Mouse (Mus musculus): Measurements from ENCODE around the gene Rbm15b. TPM values are rescaled to one million over a fixed set of nuclear protein-coding genes. Genes with fewer than 3 reads are reported as not detected.

Gene Rbm15b
- 31.0 and 33.3 TPM in 2 replicates for total RNA-seq (2017)

DNA sequence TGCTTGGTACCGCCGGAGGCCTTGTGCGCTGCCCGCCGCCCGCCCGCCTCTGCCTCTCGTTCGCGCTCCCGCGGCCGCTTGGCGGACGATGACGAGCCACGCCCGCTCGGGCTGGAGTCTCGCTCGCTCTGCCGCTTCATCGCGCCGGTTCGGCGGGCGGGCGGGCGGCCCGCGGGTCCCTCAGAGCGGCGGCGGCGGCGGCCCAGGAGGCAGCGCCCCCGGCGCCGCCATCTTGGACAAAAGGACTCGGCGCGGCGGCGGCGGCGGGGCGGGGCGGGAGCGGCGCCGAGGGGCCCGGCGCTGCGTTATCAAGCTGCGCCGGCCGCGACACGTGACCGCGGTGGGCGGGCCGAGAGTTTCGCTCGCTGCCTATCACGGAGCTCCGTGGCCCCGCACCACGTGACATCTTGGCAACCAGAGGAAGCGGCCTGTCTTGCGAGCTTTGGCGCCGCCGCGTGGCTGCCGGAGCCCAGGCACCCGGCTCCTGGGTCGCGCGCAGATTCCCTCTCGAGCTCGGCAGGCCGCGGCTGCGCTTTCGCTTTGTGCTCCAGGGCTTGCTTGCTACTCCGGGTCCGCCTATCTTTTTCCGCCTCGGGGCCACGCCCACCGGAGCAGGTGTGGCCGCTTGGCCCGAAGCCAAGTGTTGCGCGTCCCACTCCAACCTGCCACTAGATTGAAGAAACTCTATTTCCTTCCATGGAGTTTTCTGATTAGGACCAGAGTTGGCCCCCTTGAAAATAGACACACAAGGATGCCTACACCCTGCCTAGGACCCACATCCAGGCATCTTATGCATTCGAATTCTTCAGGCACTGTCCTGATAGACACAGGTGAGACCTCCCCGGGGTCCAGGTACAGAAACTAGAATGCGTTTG, at the start of gene Rbm15b:
Rbm15b (minus strand) TSS at position 601 of the 875 bp plus-strand sequence.
- peak; percentile 71 to 72 for ATAC-seq (replicated peaks in 1 of 2; ENCODE audit: insufficient read depth in 1 of 2, low FRiP score in 2 of 2, low TSS enrichment in 1 of 2, low read depth in 1 of 2, poor library complexity in 2 of 2, severe bottlenecking in 2 of 2)

DNA sequence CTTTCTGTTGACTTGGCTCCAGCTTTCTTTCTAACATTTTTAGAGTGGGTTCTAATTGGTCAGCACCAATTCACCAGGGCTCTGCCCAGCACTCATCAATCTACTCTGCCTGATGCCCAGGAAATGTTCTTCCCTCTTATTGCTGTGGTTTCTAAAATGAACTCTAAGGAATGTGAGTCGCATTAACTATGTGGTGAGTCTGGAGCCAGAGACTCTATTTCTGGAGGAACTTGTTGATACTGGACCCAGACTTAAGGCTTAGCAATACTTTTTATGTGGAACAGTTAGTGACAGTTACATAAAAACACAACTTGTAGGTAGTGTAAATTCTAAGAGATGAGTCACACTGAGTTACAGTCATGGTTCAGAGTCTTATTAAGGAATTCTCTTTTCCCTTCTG, 47.8 kb upstream of the Rbm15b start:
- no peak for ATAC-seq (replicated peaks in 1 of 2; ENCODE audit: insufficient read depth in 1 of 2, low FRiP score in 2 of 2, low TSS enrichment in 1 of 2, low read depth in 1 of 2, poor library complexity in 2 of 2, severe bottlenecking in 2 of 2)

DNA sequence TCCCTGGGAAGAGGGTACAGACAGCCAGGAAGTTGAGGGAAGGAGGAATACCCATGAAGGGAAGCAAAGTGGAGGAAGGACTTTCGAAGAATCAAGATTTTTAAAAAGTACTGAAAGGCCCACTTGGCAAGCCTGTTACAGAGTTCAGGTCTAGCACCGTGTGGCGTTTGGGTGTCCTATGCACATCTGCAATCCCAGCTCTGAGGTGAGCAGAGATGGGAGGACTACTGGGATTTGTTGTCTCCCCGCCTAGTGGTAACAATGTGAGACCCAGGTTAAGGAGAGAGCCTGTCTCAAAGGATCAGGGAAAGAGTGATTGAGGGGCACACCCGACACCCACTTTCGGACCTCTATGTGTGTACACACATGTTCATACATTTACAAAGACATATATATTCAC, 27.6 kb upstream of the Rbm15b start:
- ATAC-seq (replicated peaks in 1 of 2; ENCODE audit: insufficient read depth in 1 of 2, low FRiP score in 2 of 2, low TSS enrichment in 1 of 2, low read depth in 1 of 2, poor library complexity in 2 of 2, severe bottlenecking in 2 of 2), result no peak

DNA sequence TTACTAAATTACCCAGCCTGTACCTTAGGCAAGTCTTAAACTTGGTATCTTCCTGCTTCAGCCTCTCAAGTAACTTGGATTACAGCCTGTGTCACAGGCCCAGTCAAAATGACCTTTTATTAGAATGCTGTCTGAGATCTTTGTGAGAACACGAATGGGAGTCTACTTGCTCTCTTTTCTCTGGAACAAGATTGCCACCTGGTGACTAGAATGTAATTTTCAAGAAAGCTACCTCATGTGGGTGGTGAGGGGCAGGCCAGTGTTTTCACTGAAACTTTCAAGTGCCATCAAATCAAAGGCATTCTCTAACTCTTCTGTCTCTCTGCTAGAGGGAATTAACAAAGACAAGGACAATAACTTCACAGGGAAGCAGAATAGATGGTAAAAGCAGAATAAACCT, 26.5 kb upstream of the Rbm15b start:
- peak in 1 of 2 experiments; percentile 39; a peak in 1 of 4 replicates for ATAC-seq (replicated peaks in 1 of 2; ENCODE audit: insufficient read depth in 1 of 2, low FRiP score in 2 of 2, low TSS enrichment in 1 of 2, low read depth in 1 of 2, poor library complexity in 2 of 2, severe bottlenecking in 2 of 2)

DNA sequence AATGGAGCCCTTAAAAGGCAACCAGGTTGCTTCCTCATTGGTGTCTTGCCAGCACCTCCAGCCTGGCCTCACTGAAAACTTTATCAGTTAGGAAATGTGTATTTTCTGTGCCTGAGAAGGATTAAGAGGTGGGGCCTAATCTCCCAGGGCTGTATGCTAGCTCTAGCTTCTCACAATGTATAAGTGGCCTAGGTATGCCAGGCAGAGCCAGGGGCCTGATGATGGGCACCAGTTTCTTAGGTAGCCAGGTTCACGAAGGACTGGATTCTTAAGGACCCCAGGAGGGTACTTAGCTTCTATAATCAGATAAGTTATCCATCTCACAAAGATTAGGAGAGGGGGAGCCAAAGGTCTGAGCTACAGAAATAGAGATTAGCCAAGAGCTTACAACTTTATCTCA, 24.4 kb upstream of the Rbm15b start:
- ATAC-seq (replicated peaks in 1 of 2; ENCODE audit: insufficient read depth in 1 of 2, low FRiP score in 2 of 2, low TSS enrichment in 1 of 2, low read depth in 1 of 2, poor library complexity in 2 of 2, severe bottlenecking in 2 of 2), result no peak

DNA sequence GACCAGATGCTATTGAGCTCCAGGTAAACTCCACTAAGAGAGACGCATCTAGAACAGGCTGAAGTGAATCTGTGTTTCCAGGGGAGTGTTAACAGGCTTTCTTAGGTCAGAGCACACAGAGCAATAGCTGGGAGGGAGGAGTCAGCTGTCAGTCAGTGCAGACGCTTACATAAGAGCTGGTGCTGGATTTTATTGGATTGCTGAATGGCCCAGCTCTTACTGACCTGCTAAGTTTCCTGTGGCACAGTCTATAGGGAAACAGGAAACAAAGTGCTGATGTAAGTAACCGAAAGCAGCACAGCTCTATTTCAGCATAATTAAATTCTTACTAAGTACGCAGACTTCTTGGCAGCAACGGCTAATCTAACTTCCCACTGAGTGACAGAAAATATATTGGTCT, 21.5 kb upstream of the Rbm15b start:
- ATAC-seq (replicated peaks in 1 of 2; ENCODE audit: insufficient read depth in 1 of 2, low FRiP score in 2 of 2, low TSS enrichment in 1 of 2, low read depth in 1 of 2, poor library complexity in 2 of 2, severe bottlenecking in 2 of 2), result peak; percentile 74 to 83

DNA sequence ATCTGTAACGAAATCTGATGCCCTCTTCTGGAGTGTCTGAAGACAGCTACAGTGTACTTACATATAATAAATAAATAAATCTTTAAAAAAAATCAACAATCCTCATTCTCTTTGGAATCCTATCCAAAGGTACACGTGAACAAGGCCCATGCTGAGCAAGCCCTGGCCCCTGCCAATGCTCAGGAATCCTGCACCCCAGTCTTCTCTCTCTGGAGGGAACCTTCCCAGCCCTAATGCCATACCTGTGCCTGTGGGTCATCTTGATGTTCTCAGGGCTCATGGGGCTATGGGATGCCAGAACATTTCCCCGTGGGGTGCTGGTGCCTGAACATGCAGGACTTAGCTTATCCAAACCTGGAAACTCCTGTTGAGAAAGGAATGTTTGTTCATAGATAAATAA, 20.9 kb upstream of the Rbm15b start:
- ATAC-seq (replicated peaks in 1 of 2; ENCODE audit: insufficient read depth in 1 of 2, low FRiP score in 2 of 2, low TSS enrichment in 1 of 2, low read depth in 1 of 2, poor library complexity in 2 of 2, severe bottlenecking in 2 of 2), result no peak

DNA sequence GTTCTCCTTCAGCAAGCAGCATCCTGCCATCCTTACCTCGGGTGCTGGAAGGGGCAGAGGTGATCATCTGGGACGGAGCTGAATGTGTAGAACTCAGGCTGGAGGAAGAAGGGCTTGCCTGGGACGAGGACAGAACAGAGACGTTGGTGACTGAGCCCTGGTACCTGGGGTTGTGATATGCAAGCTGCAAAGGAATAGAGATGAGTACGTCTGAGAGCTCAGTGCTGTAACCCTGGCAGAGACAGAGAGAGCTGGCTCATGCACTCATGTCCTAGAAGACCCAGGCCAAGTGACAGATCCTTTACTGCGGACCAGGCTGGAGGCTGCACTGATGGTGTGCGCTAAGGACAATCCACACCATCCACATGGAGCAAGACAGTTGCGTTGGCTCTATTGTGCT, 19.4 kb upstream of the Rbm15b start:
- no peak for ATAC-seq (replicated peaks in 1 of 2; ENCODE audit: insufficient read depth in 1 of 2, low FRiP score in 2 of 2, low TSS enrichment in 1 of 2, low read depth in 1 of 2, poor library complexity in 2 of 2, severe bottlenecking in 2 of 2)

DNA sequence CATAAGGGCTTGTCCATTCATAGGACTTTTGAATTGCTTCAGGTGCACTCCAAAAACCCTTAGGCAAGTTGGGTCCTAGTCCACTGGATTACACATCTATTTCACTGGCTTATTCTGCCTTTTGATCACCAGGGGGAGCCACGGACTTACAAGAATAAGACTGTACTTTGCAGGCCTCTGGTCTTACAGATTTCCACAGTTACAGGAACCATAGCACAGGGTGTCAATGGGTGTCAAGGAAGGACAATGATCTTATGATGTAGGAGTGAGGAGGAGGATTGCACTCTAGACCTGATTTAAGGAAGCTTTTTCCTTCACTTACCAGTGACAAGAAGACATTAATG, 16.5 kb upstream of the Rbm15b start:
- peak; percentile 54 to 61; a peak in 3 of 4 replicates for ATAC-seq (replicated peaks in 1 of 2; ENCODE audit: insufficient read depth in 1 of 2, low FRiP score in 2 of 2, low TSS enrichment in 1 of 2, low read depth in 1 of 2, poor library complexity in 2 of 2, severe bottlenecking in 2 of 2)

DNA sequence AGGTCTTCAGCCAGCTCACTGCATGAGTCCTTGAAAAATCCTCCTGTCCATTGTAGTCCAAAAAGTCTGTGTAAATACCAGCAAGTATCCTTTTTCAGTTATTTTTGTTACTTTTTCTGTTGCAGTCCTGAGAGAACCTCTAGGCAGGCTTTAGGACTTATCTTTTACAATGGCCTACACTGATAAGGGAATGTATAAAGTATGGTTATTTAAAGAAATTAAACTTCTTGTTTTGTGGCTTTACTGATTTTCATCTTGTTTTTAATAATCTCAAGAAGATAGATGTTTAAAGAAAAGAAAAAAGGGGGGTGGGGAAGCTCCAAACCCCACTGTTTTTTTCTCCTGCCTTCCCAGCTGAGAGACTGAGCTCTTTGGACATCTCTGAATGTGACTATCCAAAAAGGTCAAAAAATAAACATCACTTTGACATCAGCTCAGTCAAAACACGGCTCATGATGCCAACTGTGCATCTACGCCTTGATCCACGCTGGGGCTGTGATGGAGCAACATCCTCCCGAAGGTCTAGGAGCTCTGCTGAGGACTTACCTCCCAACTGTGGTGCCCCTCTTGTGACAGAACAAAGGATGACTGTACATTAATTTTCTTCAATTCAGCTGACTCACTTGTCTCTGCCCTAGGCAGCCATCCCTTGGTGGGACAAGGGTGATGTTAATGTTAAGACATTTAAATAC, 16.0 kb upstream of the Rbm15b start:
- no peak for ATAC-seq (replicated peaks in 1 of 2; ENCODE audit: insufficient read depth in 1 of 2, low FRiP score in 2 of 2, low TSS enrichment in 1 of 2, low read depth in 1 of 2, poor library complexity in 2 of 2, severe bottlenecking in 2 of 2)

DNA sequence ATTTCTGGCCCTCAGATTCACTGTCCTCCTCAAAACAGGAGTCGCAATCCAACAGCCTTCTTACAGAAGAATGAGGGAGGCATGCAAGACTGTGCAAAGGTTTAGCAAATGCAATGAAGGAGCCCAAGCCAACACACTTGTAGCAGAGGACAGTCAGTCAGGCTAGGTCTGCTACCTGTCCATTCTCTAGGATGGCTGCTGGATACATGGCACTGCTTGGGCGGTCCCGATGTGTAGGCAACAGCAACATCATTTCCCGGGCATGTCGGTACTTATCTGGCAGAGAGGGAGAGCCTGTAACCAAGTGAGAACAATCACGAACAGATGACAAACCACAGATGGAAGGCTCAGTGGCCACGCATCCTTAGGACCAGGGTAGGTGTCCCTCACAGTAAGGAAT, 14.4 kb upstream of the Rbm15b start:
- ATAC-seq (replicated peaks in 1 of 2; ENCODE audit: insufficient read depth in 1 of 2, low FRiP score in 2 of 2, low TSS enrichment in 1 of 2, low read depth in 1 of 2, poor library complexity in 2 of 2, severe bottlenecking in 2 of 2), result no peak

DNA sequence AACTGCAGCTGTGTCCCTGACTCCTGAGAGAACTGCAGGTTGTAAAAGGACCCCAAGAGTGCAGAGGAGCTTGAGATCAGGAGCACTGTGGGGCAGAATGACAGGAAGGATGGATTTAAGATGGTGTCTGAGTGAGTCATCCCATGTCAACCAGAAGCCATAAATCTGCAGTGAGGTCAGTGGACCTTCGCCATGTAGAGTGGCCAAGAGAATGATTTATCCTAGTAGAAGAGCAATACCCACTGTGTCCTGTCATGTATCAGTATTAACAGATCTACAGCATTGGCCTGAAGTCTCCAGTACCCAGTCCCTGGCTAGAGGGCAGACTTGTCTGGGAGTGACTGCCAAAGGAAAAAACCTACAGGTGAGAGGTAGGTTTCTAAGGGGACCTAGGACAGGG, 11.7 kb upstream of the Rbm15b start:
- ATAC-seq (replicated peaks in 1 of 2; ENCODE audit: insufficient read depth in 1 of 2, low FRiP score in 2 of 2, low TSS enrichment in 1 of 2, low read depth in 1 of 2, poor library complexity in 2 of 2, severe bottlenecking in 2 of 2), result no peak

DNA sequence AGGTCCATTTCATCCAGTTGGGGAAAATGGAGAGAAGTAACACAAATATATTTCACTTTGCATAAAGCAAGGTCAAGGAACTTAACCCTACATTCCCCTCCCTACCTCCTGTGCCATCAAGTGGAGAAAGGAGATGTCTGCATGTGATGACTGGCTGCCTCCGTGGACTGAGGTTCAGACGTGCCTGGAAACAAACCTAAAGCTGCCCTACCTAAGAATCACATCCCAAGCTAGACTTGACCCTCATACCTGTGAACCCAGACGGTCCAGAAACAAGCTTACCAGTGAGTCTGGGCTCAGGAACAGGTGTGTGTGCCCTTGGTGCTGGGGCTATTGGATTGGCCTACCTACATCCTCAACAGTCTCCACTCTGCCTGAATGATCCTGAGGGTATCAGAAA, 6.1 kb upstream of the Rbm15b start:
- ATAC-seq (replicated peaks in 1 of 2; ENCODE audit: insufficient read depth in 1 of 2, low FRiP score in 2 of 2, low TSS enrichment in 1 of 2, low read depth in 1 of 2, poor library complexity in 2 of 2, severe bottlenecking in 2 of 2), result no peak

DNA sequence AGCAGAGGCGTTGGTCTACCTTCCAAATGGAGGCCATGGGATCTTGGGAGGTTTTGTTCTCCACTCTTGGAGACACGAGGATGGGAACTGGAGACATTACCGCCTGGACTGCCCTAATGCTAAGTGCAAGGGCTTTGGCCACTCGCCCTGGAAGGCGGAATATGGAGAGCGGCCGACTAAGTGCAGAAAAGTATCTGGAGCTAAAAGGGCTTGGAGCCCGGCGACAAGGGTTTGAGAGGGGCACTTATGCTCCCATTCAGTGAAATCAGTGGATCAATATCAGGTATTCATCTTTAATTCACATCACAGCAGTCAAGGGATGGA, 5.3 kb upstream of the Rbm15b start:
- ATAC-seq (replicated peaks in 1 of 2; ENCODE audit: insufficient read depth in 1 of 2, low FRiP score in 2 of 2, low TSS enrichment in 1 of 2, low read depth in 1 of 2, poor library complexity in 2 of 2, severe bottlenecking in 2 of 2), result no peak

DNA sequence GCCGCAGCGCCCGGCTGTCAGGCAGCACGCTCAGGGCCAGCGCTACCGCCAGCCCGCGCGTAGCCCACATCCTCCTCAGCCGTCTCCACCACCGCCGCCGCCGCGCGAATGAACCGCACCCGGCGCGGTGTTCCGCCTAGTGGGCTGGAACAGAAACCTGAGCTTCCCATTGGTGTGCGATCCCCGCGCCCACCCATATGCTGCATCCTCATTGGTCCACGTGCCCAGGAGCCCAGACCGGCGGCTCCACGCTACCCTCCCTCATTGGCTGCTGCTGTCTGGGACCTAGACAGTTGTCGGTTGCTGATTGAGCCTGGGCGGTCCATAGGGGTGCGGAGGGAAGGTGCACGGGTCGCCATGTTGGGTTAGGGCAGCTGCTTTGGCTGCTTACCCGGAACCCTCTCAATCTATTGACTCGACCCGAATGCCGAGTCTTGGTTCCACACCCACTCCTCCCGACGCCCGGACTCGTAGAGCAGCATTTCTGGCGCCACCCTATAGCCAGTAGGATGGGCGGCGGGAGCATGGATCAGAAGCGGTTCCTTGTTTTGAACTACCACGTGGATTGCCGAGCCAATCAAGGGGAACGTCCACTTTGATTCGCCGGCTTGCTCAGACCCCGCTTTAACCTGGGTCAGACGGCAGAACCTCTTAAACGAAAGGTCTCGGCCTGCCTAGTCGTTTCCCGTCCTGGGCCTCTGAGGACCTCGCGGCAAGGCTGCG, 4.8 kb upstream of the Rbm15b start, which contains the start of gene Manf:
Manf (minus strand) TSS at position 151 of the 723 bp plus-strand sequence.
- ATAC-seq (replicated peaks in 1 of 2; ENCODE audit: insufficient read depth in 1 of 2, low FRiP score in 2 of 2, low TSS enrichment in 1 of 2, low read depth in 1 of 2, poor library complexity in 2 of 2, severe bottlenecking in 2 of 2), result peak; percentile 91 to 93

DNA sequence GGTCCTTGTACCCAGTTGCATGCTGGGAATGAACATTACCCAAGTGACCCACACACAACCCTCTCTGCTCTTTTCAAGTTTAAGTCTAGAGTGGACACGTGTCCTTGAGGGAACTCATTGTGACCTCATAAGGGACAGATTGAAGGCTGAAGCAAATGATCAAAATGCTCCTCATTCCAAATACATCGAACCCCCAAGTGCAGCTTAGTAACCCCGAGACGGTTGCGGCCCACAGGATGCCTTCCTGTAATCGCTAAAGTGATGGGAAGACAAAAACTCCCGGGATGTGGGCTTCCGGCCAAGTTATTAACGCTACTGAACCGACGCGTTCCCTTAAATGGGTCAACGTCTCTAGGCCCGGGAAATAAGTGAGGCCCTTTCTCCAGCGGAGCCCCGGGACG, 4.1 kb upstream of the Rbm15b start:
- ATAC-seq (replicated peaks in 1 of 2; ENCODE audit: insufficient read depth in 1 of 2, low FRiP score in 2 of 2, low TSS enrichment in 1 of 2, low read depth in 1 of 2, poor library complexity in 2 of 2, severe bottlenecking in 2 of 2), result no peak

DNA sequence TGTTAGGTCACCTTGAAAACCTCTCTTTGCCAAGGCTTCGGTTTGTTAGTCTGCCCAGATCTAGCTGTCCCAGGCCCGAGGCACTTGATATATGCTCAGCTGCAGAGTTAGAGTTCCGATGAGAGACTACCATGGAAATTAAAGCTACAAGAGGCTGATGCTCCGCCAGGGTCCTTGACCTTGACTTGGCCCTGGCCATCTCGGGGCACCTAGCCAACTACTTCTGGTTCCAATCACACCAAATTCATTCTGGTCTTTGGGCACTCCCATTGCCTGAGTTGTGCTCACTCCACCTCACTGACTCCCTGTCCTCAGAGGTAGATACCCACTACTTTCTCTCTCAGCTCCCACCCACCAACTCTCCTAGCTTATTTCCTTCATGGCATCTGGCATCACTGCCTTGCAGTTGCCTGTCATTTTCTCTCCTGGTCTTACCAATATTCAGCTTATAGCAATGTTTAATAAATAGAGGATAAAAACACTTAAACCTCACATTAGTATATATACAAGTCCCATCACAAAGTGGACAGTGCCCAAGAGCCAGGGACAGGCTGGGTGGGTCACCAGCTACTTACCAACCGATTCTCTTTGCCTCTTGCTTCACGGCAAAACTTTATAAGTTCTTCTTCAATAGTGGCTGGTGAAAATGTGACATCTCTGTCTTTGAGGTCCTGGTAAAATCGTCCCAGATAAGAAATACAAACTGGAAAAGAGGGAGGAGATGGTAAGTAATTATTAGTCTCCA, 3.4 kb upstream of the Rbm15b start:
- no peak for ATAC-seq (replicated peaks in 1 of 2; ENCODE audit: insufficient read depth in 1 of 2, low FRiP score in 2 of 2, low TSS enrichment in 1 of 2, low read depth in 1 of 2, poor library complexity in 2 of 2, severe bottlenecking in 2 of 2)

DNA sequence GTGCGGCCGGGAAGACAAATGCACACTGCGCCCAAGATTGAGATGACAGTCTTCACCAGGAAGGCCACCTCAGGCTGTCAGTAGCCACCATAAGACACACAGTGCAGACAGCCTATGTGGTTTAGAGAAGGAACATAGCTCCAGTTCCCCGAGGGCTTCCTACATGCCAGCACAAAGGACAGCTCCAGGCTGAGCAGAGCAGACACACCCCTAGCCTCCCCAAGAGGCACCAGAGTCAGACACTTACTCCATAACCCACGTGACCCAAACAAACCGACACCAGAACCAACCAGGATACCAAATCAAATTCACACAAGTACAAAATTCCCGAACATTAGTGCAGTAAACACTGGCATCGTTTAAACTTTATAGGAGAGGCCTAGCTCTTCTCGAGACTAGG, 2.1 kb upstream of the Rbm15b start:
- no peak for ATAC-seq (replicated peaks in 1 of 2; ENCODE audit: insufficient read depth in 1 of 2, low FRiP score in 2 of 2, low TSS enrichment in 1 of 2, low read depth in 1 of 2, poor library complexity in 2 of 2, severe bottlenecking in 2 of 2)

Measured in hematopoietic stem cell, adult 5-6 weeks (primary cell).